Mouse (Mus musculus) small intestine, adult 2 months (tissue): ENCODE results near the gene Gcsh. TPM values are rescaled to one million over a fixed set of nuclear protein-coding genes. Genes with fewer than 3 reads are reported as not detected.

ENCODE experiments used
- H3K27ac ChIP-seq: fragments of 200-500 bp; 2 replicates; pipeline ENCODE4 v1.5.1; 2012; ENCODE audit warnings: low read depth, low read length, control low read depth, inconsistent platforms; ENCODE audit not compliant: insufficient read depth
- H3K27me3 ChIP-seq: fragments of 200-500 bp; 2 replicates; pipeline ENCODE4 v1.6.1; 2012; ENCODE audit warnings: mild to moderate bottlenecking, moderate library complexity, low read length, inconsistent platforms; ENCODE audit not compliant: control insufficient read depth, insufficient read depth
- H3K36me3 ChIP-seq: fragments of 200-500 bp; 2 replicates; pipeline ENCODE4 v1.6.1; 2012; ENCODE audit warnings: mild to moderate bottlenecking, low read length, control low read depth, inconsistent platforms; ENCODE audit not compliant: control insufficient read depth, insufficient read depth
- H3K4me1 ChIP-seq: fragments of 200-500 bp; 2 replicates; pipeline ENCODE4 v1.6.1; 2012; ENCODE audit warnings: low read length, inconsistent platforms, mixed read lengths; ENCODE audit not compliant: control insufficient read depth, insufficient read depth, insufficient read length
- H3K4me3 ChIP-seq: fragments of 200-500 bp; 2 replicates; pipeline ENCODE4 v1.5.1; 2012; ENCODE audit warnings: low read depth, mild to moderate bottlenecking, control low read depth, inconsistent platforms, low read length, moderate library complexity
- CTCF ChIP-seq: fragments of 200-500 bp; IDR thresholded peaks from 2 replicates; pipeline ENCODE4 v1.5.1; 2012; ENCODE audit warnings: low read depth, mild to moderate bottlenecking, control low read depth, inconsistent platforms, low read length, moderate library complexity, mixed read lengths; ENCODE audit not compliant: insufficient replicate concordance, insufficient read length; ENCODE audit errors: extremely low read depth
- POLR2A ChIP-seq: fragments of 200-500 bp; IDR thresholded peaks from 2 replicates; pipeline ENCODE4 v1.6.1; 2012; ENCODE audit warnings: low read depth, mild to moderate bottlenecking, control low read depth, inconsistent platforms, low read length, moderate library complexity
- WGBS: fragments of 180-500 bp; shearing (Covaris S2); methylation state at CpG from one replicate; pipeline ENCODE4 v1.1.7; 2018; 5-methylcytosine and 5-hydroxymethylcytosine counted together
- polyA plus RNA-seq: library from polyadenylated mRNA; depleted of rRNA; stranded (reverse); fragments of >200 nt; gene quantifications from 2 replicates; pipeline ENCODE4 v1.2.3, GENCODE M21; 2012; rRNA removed

Gene Gcsh
- 11.2 and 14.6 TPM in 2 replicates for polyA plus RNA-seq

DNA sequence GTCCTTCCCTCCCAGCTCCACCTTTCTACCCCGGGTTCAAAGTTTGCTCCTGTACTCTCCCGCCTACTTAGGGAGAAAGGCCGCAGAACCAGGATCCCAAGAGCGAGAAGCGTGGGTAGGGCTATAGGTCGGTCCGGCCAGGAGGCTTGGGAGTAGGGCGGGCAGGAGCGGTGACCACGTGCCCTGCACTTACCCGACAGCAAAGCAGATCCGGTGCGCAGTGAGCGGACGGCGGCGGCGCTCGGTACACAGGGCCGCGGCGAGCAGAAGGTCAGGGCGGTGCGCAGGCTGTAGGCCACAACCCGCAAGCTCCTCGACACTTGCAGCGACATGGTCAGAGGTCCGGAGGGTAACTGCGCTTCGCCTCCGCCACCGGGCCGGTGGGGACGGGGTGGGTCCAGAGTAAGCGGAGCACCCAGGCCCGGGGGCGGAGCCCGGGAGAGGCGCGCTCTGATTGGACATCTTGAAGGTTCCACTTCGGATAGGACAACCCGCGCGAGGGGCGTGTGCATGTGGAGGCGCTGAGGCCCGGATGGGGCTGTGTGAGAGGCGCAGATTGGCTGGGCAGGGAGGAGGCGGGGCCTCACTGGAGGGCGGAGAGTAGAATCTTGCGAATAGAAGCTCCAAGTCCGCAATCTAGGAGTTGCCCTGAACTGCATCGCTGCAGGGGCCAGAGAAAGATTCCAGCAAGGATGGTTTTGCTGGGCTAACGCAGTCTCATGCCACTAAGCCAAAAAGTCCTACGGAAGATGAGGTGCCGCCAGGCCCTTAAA is at the start of gene Gcsh:
Gene Gcsh, minus strand, starts transcription at position 443 of the 773 bp plus-strand sequence.
- H3K36me3 ChIP-seq, result 0 out of 2 replicates have a peak, but pooled peaks cover 2% of the 10 kb centered on the region
- TF ChIP-seq CTCF, result no peak
- TF ChIP-seq POLR2A, result peak; percentile 56; the same call in 1 of the 2 replicates
- WGBS, result under 1% methylated on average over 56 of the region's 56 CpGs
- H3K4me3 ChIP-seq, result peak within 1 kb of the TSS; percentile 87
- H3K27ac ChIP-seq, result peak within 1 kb of the TSS; percentile 84
- H3K27me3 ChIP-seq, result no peaks in the 10 kb centered on the region
- peaks cover 6% of the 10 kb centered on the region for H3K4me1 ChIP-seq

DNA sequence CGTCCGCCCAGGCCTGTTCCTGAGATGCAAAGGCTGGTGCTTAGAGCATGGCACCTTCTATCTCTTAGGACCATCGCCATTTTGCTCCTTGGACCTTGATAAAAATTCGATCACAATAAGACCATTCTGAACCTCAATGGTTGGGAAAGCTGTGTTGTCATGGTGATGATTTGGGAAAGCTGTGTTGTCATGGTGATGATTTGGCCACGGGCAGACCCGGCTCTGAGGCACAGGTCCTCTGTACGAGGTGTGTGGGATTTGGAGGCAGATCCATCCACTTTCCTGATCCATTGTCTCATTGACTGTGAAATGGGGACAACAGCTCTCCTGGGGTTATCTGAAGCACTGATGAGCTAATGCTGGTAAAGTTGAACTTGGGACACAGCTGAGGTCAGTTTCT is 46.5 kb upstream of the Gcsh start:
- 70% methylated on average over 7 of the region's 7 CpGs for WGBS
- TF ChIP-seq POLR2A (no peak), CTCF (no peak)
- no peak overlapping the region for H3K27ac ChIP-seq
- no peaks in the 10 kb centered on the region for H3K27me3 ChIP-seq
- no peaks in the 10 kb centered on the region for H3K36me3 ChIP-seq
- H3K4me1 ChIP-seq, result no peaks in the 10 kb centered on the region
- H3K4me3 ChIP-seq, result no peak overlapping the region

DNA sequence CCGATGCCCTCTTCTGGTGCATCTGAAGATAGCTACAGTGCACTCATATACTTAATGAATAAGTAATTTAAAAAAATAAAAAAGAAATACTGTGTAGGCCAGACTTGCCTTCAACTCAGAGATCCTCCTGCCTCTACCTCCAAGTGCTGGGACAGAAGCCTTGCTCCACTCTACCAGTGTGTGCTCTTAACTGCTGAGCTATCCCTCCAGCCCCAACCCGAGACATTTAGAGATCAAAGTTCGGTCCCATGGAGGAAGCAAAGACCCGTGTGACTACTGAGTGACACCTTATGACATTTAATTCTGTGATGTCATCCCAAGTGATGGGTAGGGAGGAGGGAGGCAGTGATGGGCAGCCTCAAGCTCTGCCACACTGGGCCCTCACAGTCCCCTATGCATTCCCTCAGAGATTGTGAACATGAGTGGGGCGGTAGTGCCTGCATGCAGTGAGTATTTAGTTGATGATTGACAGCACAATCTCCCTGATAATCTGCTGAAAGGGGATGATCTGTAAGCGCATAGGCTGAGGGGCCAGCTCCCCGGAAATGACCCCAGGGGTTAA is 44.1 kb upstream of the Gcsh start:
- 53% methylated on average over 7 of the region's 7 CpGs for WGBS
- TF ChIP-seq POLR2A (no peak), CTCF (no peak)

DNA sequence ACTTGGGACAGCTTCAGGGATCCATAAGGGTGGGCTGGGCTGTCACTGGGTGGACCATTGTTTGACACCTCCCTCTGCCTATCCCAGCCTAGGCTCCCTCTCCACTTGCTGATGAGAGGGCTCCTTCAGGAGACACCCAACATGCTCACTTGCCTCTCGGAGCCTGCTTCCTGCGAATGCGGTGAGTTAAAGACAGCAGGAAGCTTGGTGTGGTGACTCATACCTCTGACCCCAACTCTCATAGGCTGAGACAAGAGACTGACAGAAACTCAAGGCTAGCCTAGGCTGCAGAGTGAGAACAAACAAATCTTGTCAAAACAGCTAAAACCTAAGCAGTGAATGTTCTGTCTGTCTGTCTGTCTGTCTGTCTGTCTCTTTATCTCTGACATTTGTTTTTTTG is 40.1 kb upstream of the Gcsh start:
- 73% methylated on average over 3 of the region's 3 CpGs for WGBS
- TF ChIP-seq CTCF, result no peak
- TF ChIP-seq POLR2A, result no peak

More for the DNA sequence above, 44.1 kb upstream of the Gcsh start:
- H3K36me3 ChIP-seq, result no peaks in the 10 kb centered on the region
- no peak overlapping the region for H3K4me3 ChIP-seq
- no peaks in the 10 kb centered on the region for H3K27me3 ChIP-seq
- no peak overlapping the region for H3K27ac ChIP-seq
- H3K4me1 ChIP-seq, result no peaks in the 10 kb centered on the region

DNA sequence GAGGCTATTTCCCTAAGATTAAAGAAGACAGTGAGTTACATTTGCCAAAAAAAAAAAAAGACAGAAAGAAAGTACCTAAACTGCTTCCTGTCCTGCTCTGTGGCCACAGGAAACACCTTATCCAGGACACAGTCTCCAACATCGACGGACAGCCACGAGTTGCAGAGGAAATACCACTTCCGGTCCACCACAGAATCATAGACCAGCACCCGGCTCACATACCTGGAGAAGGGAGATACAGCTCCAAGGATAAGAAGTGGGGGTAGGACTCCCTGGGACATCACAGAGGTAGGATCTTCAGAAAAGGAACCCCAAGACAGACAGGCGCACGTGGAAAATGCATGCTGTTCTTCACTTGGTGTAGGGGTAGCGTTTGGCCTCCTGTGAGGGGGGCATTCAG is 39.3 kb upstream of the Gcsh start:
- no peak overlapping the region for H3K27ac ChIP-seq
- no peaks in the 10 kb centered on the region for H3K36me3 ChIP-seq
- WGBS, result 76% methylated on average over 8 of the region's 8 CpGs
- no peak overlapping the region for H3K4me3 ChIP-seq
- H3K27me3 ChIP-seq, result no peaks in the 10 kb centered on the region
- no peaks in the 10 kb centered on the region for H3K4me1 ChIP-seq
- TF ChIP-seq CTCF, result no peak
- TF ChIP-seq POLR2A, result no peak

More for the DNA sequence above, 40.1 kb upstream of the Gcsh start:
- Histone ChIP-seq H3K27me3 (no peaks in the 10 kb centered on the region), H3K4me3 (no peak overlapping the region), H3K36me3 (no peaks in the 10 kb centered on the region), H3K27ac (no peak overlapping the region), H3K4me1 (no peaks in the 10 kb centered on the region)

DNA sequence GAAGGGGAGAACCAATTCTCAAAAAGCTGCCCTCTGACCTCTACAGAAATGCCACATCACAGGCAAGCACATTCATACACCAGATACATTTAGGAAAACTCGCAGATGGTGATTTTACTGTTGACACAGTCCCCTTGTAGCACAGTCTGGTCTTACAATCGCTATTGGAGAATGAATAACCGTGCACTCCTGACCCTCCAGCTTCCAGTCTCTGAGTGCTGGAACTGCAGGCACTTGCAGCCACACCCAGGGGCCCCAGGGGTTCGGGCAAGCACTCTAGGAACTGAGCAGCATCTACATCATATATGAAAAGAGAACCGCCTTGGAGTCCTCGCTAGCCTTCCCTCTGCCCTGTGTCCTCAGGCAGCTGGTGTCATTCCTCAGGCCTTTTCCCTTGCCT is 38.1 kb upstream of the Gcsh start:
- Histone ChIP-seq H3K36me3 (no peaks in the 10 kb centered on the region), H3K27me3 (no peaks in the 10 kb centered on the region), H3K4me1 (no peaks in the 10 kb centered on the region), H3K4me3 (no peak overlapping the region), H3K27ac (no peak overlapping the region)
- WGBS, result 20% methylated on average over 6 of the region's 6 CpGs
- no peak for TF ChIP-seq CTCF
- TF ChIP-seq POLR2A, result no peak

DNA sequence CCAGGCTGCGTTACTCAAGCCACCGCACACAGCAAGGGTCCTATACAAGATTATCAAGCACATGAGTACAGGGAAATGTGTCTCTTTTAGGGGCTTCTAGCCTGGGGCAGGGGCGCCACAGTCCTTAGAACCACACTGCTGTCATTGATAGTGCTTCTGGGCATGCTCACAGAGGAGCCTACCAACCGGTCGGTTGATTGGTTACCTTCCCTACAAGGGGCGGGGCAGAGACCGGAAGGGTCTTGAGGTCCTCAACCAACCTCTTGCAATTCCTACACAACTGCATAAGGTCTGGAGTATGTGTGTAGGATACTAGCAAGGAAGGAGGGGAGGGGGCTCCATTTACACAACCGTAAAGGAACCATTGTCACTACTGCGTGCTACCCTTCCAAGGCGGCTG is 35.3 kb upstream of the Gcsh start:
- no peaks in the 10 kb centered on the region for H3K4me1 ChIP-seq
- H3K27ac ChIP-seq, result no peak overlapping the region
- H3K36me3 ChIP-seq, result no peaks in the 10 kb centered on the region
- TF ChIP-seq CTCF (no peak), POLR2A (no peak)
- no peak overlapping the region for H3K4me3 ChIP-seq
- WGBS, result 95% methylated on average over 10 of the region's 10 CpGs
- H3K27me3 ChIP-seq, result no peaks in the 10 kb centered on the region
